Mouse (Mus musculus) MEL (cell line): Measurements from ENCODE around the gene A730061H03Rik. TPM values are rescaled to one million over a fixed set of nuclear protein-coding genes. Genes with fewer than 3 reads are reported as not detected.

Source experiments
- DNase-seq: peaks from one replicate; pipeline ENCODE4 v3.0.0; 2011; ENCODE audit warnings: low read depth, low spot score
- H3K27ac ChIP-seq: 2 replicates; pipeline ENCODE4 v1.5.1; 2012; ENCODE audit warnings: low read depth, mild to moderate bottlenecking, control low read depth, low read length, moderate library complexity; ENCODE audit not compliant: control insufficient read depth
- H3K27me3 ChIP-seq, 2 experiments: fragments of 150-350 bp in 1 of 2; sonication (generic) in 1 of 2; 2 replicates each; pipeline ENCODE4 v1.6.1; 2012; ENCODE audit warnings: low read length in 2 of 2, mild to moderate bottlenecking in 2 of 2, improper control_type of control experiment in 1 of 2, moderate library complexity in 1 of 2; ENCODE audit not compliant: insufficient read depth in 2 of 2, control insufficient read depth in 1 of 2
- H3K36me3 ChIP-seq, 2 experiments: 2 replicates each; pipeline ENCODE4 v1.6.1; 2012 to 2014; ENCODE audit warnings: low read length in 2 of 2, improper control_type of control experiment in 1 of 2, inconsistent platforms in 1 of 2, mild to moderate bottlenecking in 1 of 2; ENCODE audit not compliant: insufficient read depth in 2 of 2, control insufficient read depth in 1 of 2
- H3K4me1 ChIP-seq, 2 experiments: fragments of 150-350 bp in 1 of 2; sonication (generic) in 1 of 2; 2 replicates each; pipeline ENCODE4 v1.6.1; 2012; ENCODE audit warnings: low read length in 2 of 2, improper control_type of control experiment in 1 of 2, mild to moderate bottlenecking in 1 of 2; ENCODE audit not compliant: insufficient read depth in 2 of 2, control insufficient read depth in 1 of 2
- H3K4me3 ChIP-seq, 2 experiments: fragments of 150-350 bp in 1 of 2; sonication (generic) in 1 of 2; 2 replicates each; pipeline ENCODE4 v1.5.1; 2012; ENCODE audit warnings: low read depth in 2 of 2, low read length in 2 of 2, mild to moderate bottlenecking in 2 of 2, moderate library complexity in 2 of 2, control low read depth in 1 of 2, improper control_type of control experiment in 1 of 2; ENCODE audit not compliant: control insufficient read depth in 1 of 2, insufficient read depth in 1 of 2
- H3K79me2 ChIP-seq: 2 replicates; pipeline ENCODE4 v1.6.1; 2012; ENCODE audit warnings: mild to moderate bottlenecking, low read length, moderate library complexity; ENCODE audit not compliant: control insufficient read depth, poor library complexity, insufficient read depth
- H3K9ac ChIP-seq: 2 replicates; pipeline ENCODE4 v1.6.1; 2012; ENCODE audit warnings: low read depth, mild to moderate bottlenecking, control low read depth, low read length, moderate library complexity; ENCODE audit not compliant: control insufficient read depth, poor library complexity, severe bottlenecking
- H3K9me3 ChIP-seq: fragments of 150-350 bp; sonication (generic); replicated peaks from 2 replicates; pipeline ENCODE4 v1.6.1; 2012; ENCODE audit warnings: mild to moderate bottlenecking, low read length, improper control_type of control experiment, moderate library complexity; ENCODE audit not compliant: insufficient read depth
- BHLHE40 ChIP-seq: IDR thresholded peaks from 2 replicates; pipeline ENCODE4 v1.6.1; 2012; ENCODE audit warnings: low read depth, mild to moderate bottlenecking, inconsistent platforms, low read length, improper control_type of control experiment, borderline replicate concordance
- CHD1 ChIP-seq: IDR thresholded peaks from 2 replicates; pipeline ENCODE4 v1.6.1; 2012; ENCODE audit warnings: low read depth, mild to moderate bottlenecking, inconsistent platforms, low read length, improper control_type of control experiment
- CHD2 ChIP-seq: IDR thresholded peaks from 2 replicates; pipeline ENCODE4 v1.6.1; 2011; ENCODE audit warnings: low read length, improper control_type of control experiment
- E2F4 ChIP-seq: IDR thresholded peaks from 2 replicates; pipeline ENCODE4 v1.6.1; 2011; ENCODE audit warnings: low read depth, low read length, improper control_type of control experiment, borderline replicate concordance
- ELF1 ChIP-seq: IDR thresholded peaks from 2 replicates; pipeline ENCODE4 v1.6.1; 2014; ENCODE audit warnings: low read depth, mild to moderate bottlenecking, inconsistent platforms, low read length, improper control_type of control experiment, moderate library complexity
- EP300 ChIP-seq, 2 experiments: IDR thresholded peaks; 2 replicates each; pipeline ENCODE4 v1.6.1; 2011; ENCODE audit warnings: improper control_type of control experiment in 2 of 2, low read length in 2 of 2, low read depth in 1 of 2, mild to moderate bottlenecking in 1 of 2
- ETS1 ChIP-seq: IDR thresholded peaks from 2 replicates; pipeline ENCODE4 v1.6.1; 2012; ENCODE audit warnings: low read depth, mild to moderate bottlenecking, inconsistent platforms, low read length, improper control_type of control experiment, moderate library complexity
- HCFC1 ChIP-seq: IDR thresholded peaks from 2 replicates; pipeline ENCODE4 v1.6.1; 2012; ENCODE audit warnings: low read depth, mild to moderate bottlenecking, inconsistent platforms, low read length, improper control_type of control experiment, moderate library complexity
- KAT2A ChIP-seq: conservative IDR thresholded peaks from 2 replicates; pipeline ENCODE4 v1.6.1; 2012; ENCODE audit warnings: low read depth, low read length, improper control_type of control experiment, inconsistent platforms
- MAFK ChIP-seq: IDR thresholded peaks from 2 replicates; pipeline ENCODE4 v1.6.1; 2011; ENCODE audit warnings: low read depth, mild to moderate bottlenecking, low read length, improper control_type of control experiment, borderline replicate concordance
- MAX ChIP-seq: IDR thresholded peaks from 2 replicates; pipeline ENCODE4 v1.6.1; 2011; ENCODE audit warnings: low read length, improper control_type of control experiment
- MAZ ChIP-seq: IDR thresholded peaks from 2 replicates; pipeline ENCODE4 v1.6.1; 2012; ENCODE audit warnings: low read depth, mild to moderate bottlenecking, inconsistent platforms, low read length, improper control_type of control experiment
- MEF2A ChIP-seq: IDR thresholded peaks from 2 replicates; pipeline ENCODE4 v1.6.1; 2014; ENCODE audit warnings: low read depth, mild to moderate bottlenecking, inconsistent platforms, low read length, improper control_type of control experiment; ENCODE audit not compliant: poor library complexity, insufficient replicate concordance, severe bottlenecking; ENCODE audit errors: extremely low read depth
- MXI1 ChIP-seq: IDR thresholded peaks from 2 replicates; pipeline ENCODE4 v1.6.1; 2011; ENCODE audit warnings: mild to moderate bottlenecking, low read depth, low read length, improper control_type of control experiment
- MYB ChIP-seq: IDR thresholded peaks from 2 replicates; pipeline ENCODE4 v1.6.1; 2011; ENCODE audit warnings: mild to moderate bottlenecking, low read depth, low read length, improper control_type of control experiment
- MYC ChIP-seq: IDR thresholded peaks from 2 replicates; pipeline ENCODE4 v1.6.1; 2011; ENCODE audit warnings: low read depth, mild to moderate bottlenecking, low read length, improper control_type of control experiment, moderate library complexity
- NELFE ChIP-seq: IDR thresholded peaks from 2 replicates; pipeline ENCODE4 v1.6.1; 2011; ENCODE audit warnings: low read depth, low read length, improper control_type of control experiment
- NRF1 ChIP-seq: IDR thresholded peaks from 2 replicates; pipeline ENCODE4 v1.6.1; 2014; ENCODE audit warnings: low read depth, mild to moderate bottlenecking, inconsistent platforms, low read length, improper control_type of control experiment, moderate library complexity; ENCODE audit not compliant: poor library complexity, insufficient read depth, severe bottlenecking
- POLR2A ChIP-seq, 2 experiments: IDR thresholded peaks; 2 replicates each; pipeline ENCODE4 v1.6.1; 2011 to 2012; ENCODE audit warnings: low read length in 2 of 2, mild to moderate bottlenecking in 2 of 2, control low read depth in 1 of 2, improper control_type of control experiment in 1 of 2, low read depth in 1 of 2, moderate library complexity in 1 of 2; ENCODE audit not compliant: control insufficient read depth in 1 of 2, insufficient read depth in 1 of 2, poor library complexity in 1 of 2
- POLR2AphosphoS2 ChIP-seq: IDR thresholded peaks from 2 replicates; pipeline ENCODE4 v1.6.1; 2011; ENCODE audit warnings: low read length, improper control_type of control experiment
- POLR2AphosphoS5 ChIP-seq: IDR thresholded peaks from 2 replicates; pipeline ENCODE4 v1.6.1; 2012; ENCODE audit warnings: low read depth, borderline replicate concordance, mild to moderate bottlenecking, inconsistent platforms, low read length, moderate library complexity, mixed read lengths
- RAD21 ChIP-seq: IDR thresholded peaks from 2 replicates; pipeline ENCODE4 v1.6.1; 2011; ENCODE audit warnings: mild to moderate bottlenecking, low read depth, low read length, improper control_type of control experiment
- RCOR1 ChIP-seq: IDR thresholded peaks from 2 replicates; pipeline ENCODE4 v1.6.1; 2012; ENCODE audit warnings: low read depth, mild to moderate bottlenecking, inconsistent platforms, low read length, improper control_type of control experiment
- SIN3A ChIP-seq: IDR thresholded peaks from 2 replicates; pipeline ENCODE4 v1.6.1; 2012; ENCODE audit warnings: low read length, improper control_type of control experiment, inconsistent platforms
- SMC3 ChIP-seq: IDR thresholded peaks from 2 replicates; pipeline ENCODE4 v1.6.1; 2011; ENCODE audit warnings: low read depth, low read length, improper control_type of control experiment
- TAL1 ChIP-seq: IDR thresholded peaks from 2 replicates; pipeline ENCODE4 v1.6.1; 2012; ENCODE audit warnings: mild to moderate bottlenecking, inconsistent platforms, low read length, moderate library complexity, mixed read lengths
- TBP ChIP-seq: IDR thresholded peaks from 2 replicates; pipeline ENCODE4 v1.8.0; 2011; ENCODE audit warnings: low read depth, low read length, improper control_type of control experiment
- TCF12 ChIP-seq: IDR thresholded peaks from 2 replicates; pipeline ENCODE4 v1.6.1; 2014; ENCODE audit warnings: low read depth, mild to moderate bottlenecking, inconsistent platforms, low read length, improper control_type of control experiment, moderate library complexity
- UBTF ChIP-seq: IDR thresholded peaks from 2 replicates; pipeline ENCODE4 v1.6.1; 2012; ENCODE audit warnings: low read depth, mild to moderate bottlenecking, inconsistent platforms, low read length, improper control_type of control experiment, moderate library complexity, borderline replicate concordance; ENCODE audit not compliant: insufficient read depth
- USF2 ChIP-seq, 2 experiments: IDR thresholded peaks; 2 replicates each; pipeline ENCODE4 v1.6.1; 2011 to 2012; ENCODE audit warnings: improper control_type of control experiment in 2 of 2, low read length in 2 of 2, borderline replicate concordance in 1 of 2, inconsistent platforms in 1 of 2, low read depth in 1 of 2, mild to moderate bottlenecking in 1 of 2; ENCODE audit not compliant: insufficient read depth in 1 of 2
- ZMIZ1 ChIP-seq: IDR thresholded peaks from 2 replicates; pipeline ENCODE4 v1.6.1; 2012; ENCODE audit warnings: low read depth, mild to moderate bottlenecking, inconsistent platforms, low read length, improper control_type of control experiment, moderate library complexity
- ZNF384 ChIP-seq: IDR thresholded peaks from 2 replicates; pipeline ENCODE4 v1.6.1; 2012; ENCODE audit warnings: low read depth, mild to moderate bottlenecking, inconsistent platforms, low read length, improper control_type of control experiment
- polyA plus RNA-seq, 2 experiments: library from polyadenylated mRNA; stranded (reverse) in 1 of 2; unstranded in 1 of 2; fragments of >175 nt in 1 of 2; fragments of >200 nt in 1 of 2; gene quantifications; 2 replicates each; pipeline versions ENCODE4 v1.2.1 to v1.2.4; 2012; ENCODE audit warnings: low replicate concordance in 2 of 2, low read depth in 1 of 2; ENCODE audit not compliant: insufficient read length in 2 of 2, insufficient read depth in 1 of 2, missing spikeins in 1 of 2
- total RNA-seq: library from RNA; depleted of rRNA; stranded (reverse); fragments of 300-350 nt; gene quantifications from 2 replicates; pipeline ENCODE4 v1.2.3, GENCODE M21; 2012

A730061H03Rik gene
- total and polyA plus RNA-seq, 3 experiments = 0.73 to 0.86 TPM; not detected in 1

DNA sequence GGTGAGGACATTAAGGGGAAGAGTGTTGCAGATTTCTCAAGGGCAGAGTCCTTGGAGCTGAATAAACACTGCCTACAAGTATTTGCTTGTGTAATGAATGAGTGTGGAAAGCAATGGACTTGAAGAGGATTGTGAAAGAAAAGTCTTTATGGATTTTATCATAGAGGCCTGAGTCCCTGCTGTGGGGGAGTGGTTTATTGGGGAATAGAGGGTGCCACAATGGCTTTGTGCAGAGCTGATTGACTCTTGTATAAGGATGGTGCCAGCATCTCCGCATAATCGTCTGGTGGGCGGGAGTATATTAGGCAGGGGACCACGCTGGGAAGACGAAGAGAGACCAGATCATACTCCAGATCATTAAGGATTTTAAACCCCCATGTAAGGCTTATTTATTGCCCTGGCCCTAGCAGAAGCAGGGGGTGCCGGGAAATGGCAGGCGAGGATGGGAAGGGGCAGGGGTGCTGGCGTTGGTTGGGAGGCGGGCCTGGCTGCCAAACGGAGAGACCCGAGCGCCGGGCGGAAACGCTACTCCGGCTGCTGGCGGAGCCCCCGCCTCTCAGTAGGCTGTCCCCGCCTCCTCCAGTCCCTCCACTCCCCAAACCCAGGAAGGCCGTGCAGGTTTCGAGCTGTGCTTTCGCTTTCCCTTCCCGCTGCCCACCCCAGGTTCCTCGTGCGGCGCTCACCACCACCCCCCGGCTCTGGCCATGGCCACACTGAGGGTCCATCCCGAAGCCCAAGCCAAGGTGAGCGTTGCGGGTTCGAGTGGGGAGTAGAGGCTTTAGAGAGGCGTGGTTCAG, 17.9 kb upstream of the A730061H03Rik start, which contains the start of gene Psme1:
Gene Psme1, plus strand, starts transcription at position 253 of the 797 bp plus-strand sequence.
- H3K9me3 ChIP-seq = no peaks in the 10 kb centered on the region
- DNase-seq = peak; percentile 91
- peak within 1 kb of the TSS; percentile 88 to 93 for H3K4me3 ChIP-seq
- H3K4me1 ChIP-seq = peaks cover 3 to 13% of the 10 kb centered on the region in 2 experiments; a peak in 3 of 4 replicates
- H3K27me3 ChIP-seq = no peaks in the 10 kb centered on the region
- H3K79me2 ChIP-seq = peaks cover 4% of the 10 kb centered on the region
- peak within 1 kb of the TSS; percentile 93 for H3K9ac ChIP-seq
- H3K27ac ChIP-seq = peak within 1 kb of the TSS; percentile 72
- peaks cover 0 to 7% of the 10 kb centered on the region in 2 experiments; a peak in 2 of 4 replicates for H3K36me3 ChIP-seq
- TF ChIP-seq NELFE (peak; percentile 73), RAD21 (no peak), TBP (peak; percentile 64; the same call in 1 of the 2 replicates), TCF12 (no peak; the same call in 1 of the 2 replicates), CHD1 (no peak), MEF2A (no peak), POLR2AphosphoS2 (no peak), EP300 (IDR thresholded peaks at IDR 0.05; ENCODE audit: low read depth in 1 of 2, low read length in 2 of 2) (no peak), BHLHE40 (no peak), ELF1 (peak; percentile 70; the same call in 1 of the 2 replicates), HCFC1 (peak; percentile 75), CHD2 (no peak), POLR2AphosphoS5 (no peak), ZNF384 (no peak), USF2 (IDR thresholded peaks at IDR 0.05; ENCODE audit: borderline replicate concordance in 1 of 2, insufficient read depth in 1 of 2, low read depth in 1 of 2, low read length in 2 of 2) (no peak), MYB (no peak), MYC (no peak), ZMIZ1 (peak; percentile 63; the same call in 1 of the 2 replicates), UBTF (0 out of 2 replicates have a peak, but pooled peaks have one; percentile 22), MAZ (peak; percentile 84; the same call in 1 of the 2 replicates), SMC3 (no peak), E2F4 (no peak), ETS1 (0 out of 2 replicates have a peak, but pooled peaks have one; percentile 38), MAFK (no peak), RCOR1 (no peak), KAT2A (no peak; the same call in 1 of the 2 replicates), MAX (no peak), POLR2A (IDR thresholded peaks at IDR 0.05; ENCODE audit: control insufficient read depth in 1 of 2, insufficient read depth in 1 of 2, low read depth in 1 of 2, low read length in 2 of 2, poor library complexity in 1 of 2) (peak; percentile 53 to 80), TAL1 (no peak), NRF1 (no peak), MXI1 (peak; percentile 60), SIN3A (peak; percentile 53; the same call in 1 of the 2 replicates)
